Mouse (Mus musculus): ENCODE data around the gene Mink1. TPM values are rescaled to one million over a fixed set of nuclear protein-coding genes. Genes with fewer than 3 reads are reported as not detected.

The Mink1 gene
- polyA plus RNA-seq, 1 experiment from 2014 or later: 14.6 TPM

GRCm38 (mm10) chr11:70583022-70583714 lies 20.5 kb downstream of the Mink1 start:
- Histone ChIP-seq H3K9me3 (no peaks in the 10 kb centered on the region), H3K36me3 (no peaks in the 10 kb centered on the region), H3K4me1 (replicated peaks) (peaks cover 42% of the 10 kb centered on the region), H3K4me3 (no peak overlapping the region), H3K27me3 (ENCODE audit: insufficient read depth, poor library complexity, severe bottlenecking) (no peaks in the 10 kb centered on the region), H3K27ac (peak overlapping the region; percentile 45; the same call in 1 of the 2 replicates)
- DNase-seq (ENCODE audit: low spot score): no peak
- 81% methylated on average over 6 of the region's 6 CpGs for WGBS

GRCm38 (mm10) chr11:70583775-70584174 lies 21.1 kb downstream of the Mink1 start:
- Histone ChIP-seq H3K27ac (peak overlapping the region; percentile 45; the same call in 1 of the 2 replicates), H3K27me3 (ENCODE audit: insufficient read depth, poor library complexity, severe bottlenecking) (no peaks in the 10 kb centered on the region), H3K36me3 (no peaks in the 10 kb centered on the region), H3K9me3 (no peaks in the 10 kb centered on the region), H3K4me1 (replicated peaks) (peaks cover 39% of the 10 kb centered on the region), H3K4me3 (no peak overlapping the region)
- no peak for DNase-seq (ENCODE audit: low spot score)
- WGBS: 93% methylated on average over 7 of the region's 7 CpGs

- no peak for DNase-seq (ENCODE audit: low spot score)
- WGBS: 61% methylated on average over 7 of the region's 7 CpGs
These were observed 22.8 kb downstream of the Mink1 start for GRCm38 (mm10) chr11:70585457-70585856.

GRCm38 (mm10) chr11:70586261-70586660 lies 23.6 kb downstream of the Mink1 start:
- no peak for DNase-seq (ENCODE audit: low spot score)
- Histone ChIP-seq H3K27ac (no peak overlapping the region), H3K4me3 (no peak overlapping the region), H3K27me3 (ENCODE audit: insufficient read depth, poor library complexity, severe bottlenecking) (no peaks in the 10 kb centered on the region), H3K4me1 (replicated peaks) (peaks cover 28% of the 10 kb centered on the region), H3K9me3 (no peaks in the 10 kb centered on the region), H3K36me3 (no peaks in the 10 kb centered on the region)
- 92% methylated on average over 3 of the region's 3 CpGs for WGBS

More at GRCm38 (mm10) chr11:70585457-70585856, 22.8 kb downstream of the Mink1 start:
- Histone ChIP-seq H3K27ac (peak overlapping the region; percentile 50), H3K36me3 (no peaks in the 10 kb centered on the region), H3K27me3 (ENCODE audit: insufficient read depth, poor library complexity, severe bottlenecking) (no peaks in the 10 kb centered on the region), H3K4me3 (no peak overlapping the region), H3K9me3 (no peaks in the 10 kb centered on the region), H3K4me1 (replicated peaks) (peaks cover 31% of the 10 kb centered on the region)

- Histone ChIP-seq H3K27ac (no peak overlapping the region), H3K36me3 (no peaks in the 10 kb centered on the region), H3K4me1 (replicated peaks) (peaks cover 28% of the 10 kb centered on the region), H3K9me3 (no peaks in the 10 kb centered on the region), H3K27me3 (ENCODE audit: insufficient read depth, poor library complexity, severe bottlenecking) (no peaks in the 10 kb centered on the region), H3K4me3 (no peak overlapping the region)
- no peak for DNase-seq (ENCODE audit: low spot score)
- 78% methylated on average over 5 of the region's 5 CpGs for WGBS
These were observed 24.3 kb downstream of the Mink1 start for GRCm38 (mm10) chr11:70586954-70587353.

GRCm38 (mm10) chr11:70591733-70592132 lies 29.1 kb downstream of the Mink1 start:
- DNase-seq (ENCODE audit: low spot score): no peak
- Histone ChIP-seq H3K27ac (no peak overlapping the region), H3K36me3 (no peaks in the 10 kb centered on the region), H3K4me1 (replicated peaks) (peaks cover 11% of the 10 kb centered on the region), H3K27me3 (ENCODE audit: insufficient read depth, poor library complexity, severe bottlenecking) (no peaks in the 10 kb centered on the region), H3K4me3 (no peak overlapping the region), H3K9me3 (no peaks in the 10 kb centered on the region)
- 93% methylated on average over 1 of the region's 1 CpGs for WGBS

- peaks cover 16% of the 10 kb centered on the region for H3K4me1 ChIP-seq (replicated peaks)
- H3K9me3 ChIP-seq: no peaks in the 10 kb centered on the region
- H3K27me3 ChIP-seq (ENCODE audit: insufficient read depth, poor library complexity, severe bottlenecking): no peaks in the 10 kb centered on the region
- no peak for DNase-seq (ENCODE audit: low spot score)
- peaks cover 25% of the 10 kb centered on the region for H3K36me3 ChIP-seq
- H3K27ac ChIP-seq: no peak overlapping the region
- 89% methylated on average over 15 of the region's 15 CpGs for WGBS
- H3K4me3 ChIP-seq: no peak overlapping the region
These were observed 31.7 kb downstream of the Mink1 start for GRCm38 (mm10) chr11:70594253-70594989.

- Histone ChIP-seq H3K4me3 (no peak overlapping the region), H3K27me3 (ENCODE audit: insufficient read depth, poor library complexity, severe bottlenecking) (no peaks in the 10 kb centered on the region), H3K36me3 (peaks cover 29% of the 10 kb centered on the region), H3K9me3 (no peaks in the 10 kb centered on the region), H3K27ac (peak overlapping the region; percentile 60), H3K4me1 (replicated peaks) (peaks cover 16% of the 10 kb centered on the region)
- 82% methylated on average over 2 of the region's 2 CpGs for WGBS
- no peak for DNase-seq (ENCODE audit: low spot score)
These were observed 33.0 kb downstream of the Mink1 start for GRCm38 (mm10) chr11:70595638-70596037.

GRCm38 (mm10) chr11:70596094-70596493 lies 33.4 kb downstream of the Mink1 start:
- peaks cover 16% of the 10 kb centered on the region for H3K4me1 ChIP-seq (replicated peaks)
- no peak for DNase-seq (ENCODE audit: low spot score)
- H3K9me3 ChIP-seq: no peaks in the 10 kb centered on the region
- 60% methylated on average over 4 of the region's 4 CpGs for WGBS
- peak overlapping the region; percentile 60 for H3K27ac ChIP-seq
- H3K4me3 ChIP-seq: no peak overlapping the region
- H3K27me3 ChIP-seq (ENCODE audit: insufficient read depth, poor library complexity, severe bottlenecking): no peaks in the 10 kb centered on the region
- H3K36me3 ChIP-seq: peaks cover 30% of the 10 kb centered on the region

GRCm38 (mm10) chr11:70597301-70597700 lies 34.6 kb downstream of the Mink1 start:
- DNase-seq (ENCODE audit: low spot score): no peak

GRCm38 (mm10) chr11:70598451-70598953 lies 35.8 kb downstream of the Mink1 start:
- H3K36me3 ChIP-seq: peaks cover 54% of the 10 kb centered on the region
- no peak for DNase-seq (ENCODE audit: low spot score)
- no peaks in the 10 kb centered on the region for H3K27me3 ChIP-seq (ENCODE audit: insufficient read depth, poor library complexity, severe bottlenecking)
- no peak overlapping the region for H3K27ac ChIP-seq
- H3K9me3 ChIP-seq: no peaks in the 10 kb centered on the region
- 94% methylated on average over 9 of the region's 9 CpGs for WGBS
- H3K4me1 ChIP-seq (replicated peaks): peaks cover 16% of the 10 kb centered on the region
- H3K4me3 ChIP-seq: no peak overlapping the region

More at GRCm38 (mm10) chr11:70597301-70597700, 34.6 kb downstream of the Mink1 start:
- 86% methylated on average over 6 of the region's 6 CpGs for WGBS
- no peak overlapping the region for H3K27ac ChIP-seq
- H3K36me3 ChIP-seq: peaks cover 42% of the 10 kb centered on the region
- peaks cover 16% of the 10 kb centered on the region for H3K4me1 ChIP-seq (replicated peaks)
- no peaks in the 10 kb centered on the region for H3K27me3 ChIP-seq (ENCODE audit: insufficient read depth, poor library complexity, severe bottlenecking)
- no peak overlapping the region for H3K4me3 ChIP-seq
- H3K9me3 ChIP-seq: no peaks in the 10 kb centered on the region

- WGBS: 67% methylated on average over 14 of the region's 14 CpGs
These were observed 42.4 kb downstream of the Mink1 start for GRCm38 (mm10) chr11:70605024-70605566.

GRCm38 (mm10) chr11:70606717-70607116 lies 44.0 kb downstream of the Mink1 start:
- Histone ChIP-seq H3K4me3 (no peak overlapping the region), H3K27ac (no peak overlapping the region), H3K9me3 (no peaks in the 10 kb centered on the region), H3K36me3 (peaks cover 100% of the 10 kb centered on the region), H3K27me3 (ENCODE audit: insufficient read depth, poor library complexity, severe bottlenecking) (no peaks in the 10 kb centered on the region), H3K4me1 (replicated peaks) (no peaks in the 10 kb centered on the region)
- DNase-seq (ENCODE audit: low spot score): no peak
- WGBS: 75% methylated on average over 12 of the region's 12 CpGs

More at GRCm38 (mm10) chr11:70605024-70605566, 42.4 kb downstream of the Mink1 start:
- Histone ChIP-seq H3K4me1 (replicated peaks) (no peaks in the 10 kb centered on the region), H3K36me3 (peaks cover 93% of the 10 kb centered on the region), H3K4me3 (no peak overlapping the region), H3K27me3 (ENCODE audit: insufficient read depth, poor library complexity, severe bottlenecking) (no peaks in the 10 kb centered on the region), H3K27ac (no peak overlapping the region), H3K9me3 (no peaks in the 10 kb centered on the region)
- peak; percentile 75 for DNase-seq (ENCODE audit: low spot score)
